Mouse (Mus musculus): ENCODE measurements at regions not wholly inside any gene's neighbourhood (a gene's known extent, or its start where the extent isn't known, plus 50 kb on each side); places are given as distances from the start of the nearest gene placed in this dataset.

DNA sequence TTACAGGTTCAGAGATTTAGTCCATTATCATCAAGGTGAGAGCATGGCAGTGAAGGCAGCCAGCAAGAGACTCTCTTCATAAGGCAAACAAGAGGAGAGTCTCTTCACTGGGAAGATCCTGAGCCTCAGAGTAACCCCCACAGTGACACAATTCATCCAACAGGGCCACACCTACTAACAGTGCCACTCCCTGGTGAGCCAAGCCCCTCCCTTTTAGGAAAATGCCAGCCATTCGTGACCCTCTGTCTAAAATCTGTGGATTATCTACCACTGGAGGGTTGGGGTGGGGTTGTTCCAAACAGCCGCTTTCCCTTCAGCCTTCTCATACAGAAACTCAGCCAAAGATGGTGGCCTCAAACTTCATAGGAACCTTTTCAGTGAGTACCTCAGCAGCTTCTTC, 65.9 kb upstream of the Ipo5 start:
- no peak overlapping the region for H3K4me2 ChIP-seq
- no peaks in the 10 kb centered on the region for H3K36me3 ChIP-seq (replicated peaks)
- H3K9ac ChIP-seq, result no peak overlapping the region
- no peak for ATAC-seq (ENCODE audit: low FRiP score)
- peaks cover 5% of the 10 kb centered on the region for H3K4me1 ChIP-seq
- H3K4me3 ChIP-seq (replicated peaks), result no peak overlapping the region
- H3K27me3 ChIP-seq, result no peaks in the 10 kb centered on the region
- H3K9me3 ChIP-seq, result no peaks in the 10 kb centered on the region
- no peak overlapping the region for H3K27ac ChIP-seq
- 73% methylated on average over 2 of the region's 2 CpGs for WGBS

GRCm38 (mm10) chr14:120846073-120846850, 64.8 kb upstream of the Ipo5 start:
- no peak overlapping the region for H3K9ac ChIP-seq
- H3K4me2 ChIP-seq, result no peak overlapping the region
- no peaks in the 10 kb centered on the region for H3K9me3 ChIP-seq
- peaks cover 5% of the 10 kb centered on the region for H3K4me1 ChIP-seq
- ATAC-seq (ENCODE audit: low FRiP score), result no peak
- 69% methylated on average over 10 of the region's 10 CpGs for WGBS
- H3K27ac ChIP-seq, result no peak overlapping the region
- no peaks in the 10 kb centered on the region for H3K36me3 ChIP-seq (replicated peaks)
- H3K4me3 ChIP-seq (replicated peaks), result no peak overlapping the region
- H3K27me3 ChIP-seq, result no peaks in the 10 kb centered on the region

DNA sequence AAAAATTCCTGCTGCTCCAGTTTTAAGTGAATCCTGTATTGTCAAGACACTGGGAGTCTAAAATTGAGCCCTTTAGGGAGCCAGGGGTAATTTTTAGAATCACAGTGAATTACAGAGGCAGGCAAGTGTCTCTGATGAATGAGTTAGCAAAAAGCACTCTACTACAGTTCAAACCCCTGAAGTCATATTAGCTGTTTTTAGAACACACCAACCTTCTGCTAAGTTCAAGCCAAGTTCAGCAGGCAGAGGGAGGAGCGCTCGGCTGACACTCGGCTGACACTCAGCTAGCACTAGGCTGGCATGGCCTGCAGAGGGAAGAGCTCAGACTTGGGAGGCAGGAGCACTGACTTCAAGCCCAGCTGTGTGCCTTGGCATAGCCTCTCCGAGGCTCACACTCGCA, 64.0 kb upstream of the Ipo5 start:
- Histone ChIP-seq H3K4me2 (no peak overlapping the region), H3K4me3 (replicated peaks) (no peak overlapping the region), H3K9ac (no peak overlapping the region), H3K27me3 (no peaks in the 10 kb centered on the region), H3K27ac (no peak overlapping the region), H3K9me3 (no peaks in the 10 kb centered on the region), H3K36me3 (replicated peaks) (no peaks in the 10 kb centered on the region), H3K4me1 (peaks cover 5% of the 10 kb centered on the region)
- ATAC-seq (ENCODE audit: low FRiP score), result no peak
- WGBS, result 84% methylated on average over 5 of the region's 5 CpGs

DNA sequence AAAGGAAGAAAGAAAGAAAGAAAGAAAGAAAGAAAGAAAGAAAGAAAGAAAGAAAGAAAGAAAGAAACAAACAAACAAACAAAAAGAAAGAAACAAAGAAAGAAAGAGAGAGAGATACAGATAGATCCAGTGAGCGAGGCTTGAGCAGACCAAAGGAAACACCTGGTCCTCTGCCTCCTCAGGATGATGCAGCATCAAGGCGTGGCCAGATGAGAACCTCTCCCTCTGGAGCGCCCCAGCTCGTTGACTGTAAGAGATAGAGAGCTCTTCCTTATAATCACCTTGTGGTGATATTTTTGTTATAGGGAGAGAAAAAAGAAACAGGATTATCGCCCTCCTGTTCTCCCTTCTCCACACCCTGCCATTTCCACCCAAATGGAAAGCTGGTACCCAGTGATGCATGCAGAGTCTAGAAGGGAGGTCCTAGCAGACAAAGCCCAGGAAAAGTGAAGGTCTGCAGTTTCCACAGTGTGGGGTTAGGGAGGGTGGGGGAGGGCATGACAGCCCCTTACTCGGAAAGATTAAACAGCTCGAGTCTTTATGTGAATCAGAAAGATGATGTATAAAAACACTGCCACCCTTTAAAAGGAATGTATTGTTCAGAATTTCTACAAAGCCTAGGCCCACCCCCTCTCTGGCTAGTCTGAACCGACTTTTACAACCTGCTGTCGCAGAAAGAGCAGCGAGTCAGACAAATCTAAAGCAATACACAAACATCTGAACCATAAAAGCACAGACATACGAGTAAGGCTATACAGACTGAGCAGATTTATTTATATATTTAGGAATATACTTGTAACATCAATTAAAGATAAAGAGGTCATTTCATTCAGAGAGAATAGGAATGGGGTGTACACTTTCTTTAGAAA, 62.7 kb upstream of the Ipo5 start:
- Histone ChIP-seq H3K4me1 (peaks cover 5% of the 10 kb centered on the region), H3K27ac (no peak overlapping the region), H3K4me2 (no peak overlapping the region), H3K36me3 (replicated peaks) (no peaks in the 10 kb centered on the region), H3K27me3 (no peaks in the 10 kb centered on the region), H3K9ac (no peak overlapping the region), H3K4me3 (replicated peaks) (no peak overlapping the region), H3K9me3 (no peaks in the 10 kb centered on the region)
- ATAC-seq (ENCODE audit: low FRiP score), result no peak
- WGBS, result 39% methylated on average over 11 of the region's 11 CpGs

- H3K4me1 ChIP-seq, result peaks cover 5% of the 10 kb centered on the region
- no peak for ATAC-seq (ENCODE audit: low FRiP score)
- no peak overlapping the region for H3K9ac ChIP-seq
- 77% methylated on average over 10 of the region's 10 CpGs for WGBS
- no peaks in the 10 kb centered on the region for H3K36me3 ChIP-seq (replicated peaks)
- H3K27me3 ChIP-seq, result no peaks in the 10 kb centered on the region
- no peaks in the 10 kb centered on the region for H3K9me3 ChIP-seq
- H3K27ac ChIP-seq, result no peak overlapping the region
- H3K4me2 ChIP-seq, result no peak overlapping the region
- no peak overlapping the region for H3K4me3 ChIP-seq (replicated peaks)
These were observed 61.9 kb upstream of the Ipo5 start for GRCm38 (mm10) chr14:120849159-120849558.

- Histone ChIP-seq H3K9ac (no peak overlapping the region), H3K27ac (no peak overlapping the region), H3K36me3 (replicated peaks) (no peaks in the 10 kb centered on the region), H3K9me3 (peaks cover 6% of the 10 kb centered on the region; the same call in 1 of the 2 replicates), H3K4me3 (replicated peaks) (no peak overlapping the region), H3K27me3 (no peaks in the 10 kb centered on the region), H3K4me2 (no peak overlapping the region), H3K4me1 (no peaks in the 10 kb centered on the region; the same call in 1 of the 2 replicates)
- WGBS, result 88% methylated on average over 5 of the region's 5 CpGs
- no peak for ATAC-seq (ENCODE audit: low FRiP score)
These were observed 57.4 kb upstream of the Ipo5 start for GRCm38 (mm10) chr14:120853643-120854042.

GRCm38 (mm10) chr14:120854559-120854958, 56.5 kb upstream of the Ipo5 start:
- H3K4me1 ChIP-seq, result no peaks in the 10 kb centered on the region
- peak; percentile 69 for ATAC-seq (ENCODE audit: low FRiP score)
- H3K9ac ChIP-seq, result no peak overlapping the region
- H3K4me2 ChIP-seq, result no peak overlapping the region
- no peaks in the 10 kb centered on the region for H3K27me3 ChIP-seq
- no peaks in the 10 kb centered on the region for H3K36me3 ChIP-seq (replicated peaks)
- H3K27ac ChIP-seq, result no peak overlapping the region
- no peak overlapping the region for H3K4me3 ChIP-seq (replicated peaks)
- WGBS, result 58% methylated on average over 7 of the region's 7 CpGs
- H3K9me3 ChIP-seq, result peaks cover 13% of the 10 kb centered on the region; the same call in 1 of the 2 replicates

GRCm38 (mm10) chr14:120855181-120855580, 55.8 kb upstream of the Ipo5 start:
- 93% methylated on average over 13 of the region's 13 CpGs for WGBS
- Histone ChIP-seq H3K9me3 (peaks cover 13% of the 10 kb centered on the region; the same call in 1 of the 2 replicates), H3K4me2 (no peak overlapping the region), H3K36me3 (replicated peaks) (no peaks in the 10 kb centered on the region), H3K9ac (no peak overlapping the region), H3K4me1 (no peaks in the 10 kb centered on the region), H3K27ac (no peak overlapping the region), H3K27me3 (no peaks in the 10 kb centered on the region), H3K4me3 (replicated peaks) (no peak overlapping the region)
- ATAC-seq (ENCODE audit: low FRiP score), result no peak
